Mouse (Mus musculus) Patski (cell line): ENCODE data around the gene Dpf2. TPM values are rescaled to one million over a fixed set of nuclear protein-coding genes. Genes with fewer than 3 reads are reported as not detected.

ENCODE experiments used
- ATAC-seq: fragments of 100-300 bp; one replicate; pipeline ENCODE4 v1.8.0; 2021
- CTCF ChIA-PET: fragments of 350-600 bp; sonication (Branson Sonifier 250); formaldehyde crosslinking; loops from one replicate; lab custom pipeline; 2022; ENCODE audit warnings: inconsistent platforms; lab: Charles Lee
- POLR2A ChIA-PET: fragments of 350-600 bp; sonication (Branson Sonifier 250); formaldehyde crosslinking; loops from one replicate; lab custom pipeline; 2022; ENCODE audit warnings: antibody characterized with exemption, inconsistent platforms; lab: Charles Lee
- DNase-seq: peaks from one replicate; pipeline ENCODE4 v3.0.0-alpha.2; 2011; ENCODE audit warnings: low read depth, low spot score
- H3K27me3 ChIP-seq: fragments of 371-371 bp; one replicate; pipeline ENCODE4 v1.5.1; 2021
- CTCF ChIP-seq: fragments of 100-300 bp; IDR thresholded peaks from one replicate; pipeline ENCODE4 v1.5.1; 2021
- in situ Hi-C: fragments of 300-500 bp; cut with MboI; formaldehyde crosslinking; loops from 3 replicates; pipeline ENCODE4 v1.11.1; 2018; ENCODE audit warnings: low pct_unique_long_range_greater_than_20kb, mixed read lengths
- polyA plus RNA-seq: library from polyadenylated mRNA; unstranded; gene quantifications from one replicate; pipeline ENCODE4 v1.2.3, GENCODE M21; 2021

Gene Dpf2
- polyA plus RNA-seq, 1 experiment from 2014 or later: 94.5 TPM

DNA sequence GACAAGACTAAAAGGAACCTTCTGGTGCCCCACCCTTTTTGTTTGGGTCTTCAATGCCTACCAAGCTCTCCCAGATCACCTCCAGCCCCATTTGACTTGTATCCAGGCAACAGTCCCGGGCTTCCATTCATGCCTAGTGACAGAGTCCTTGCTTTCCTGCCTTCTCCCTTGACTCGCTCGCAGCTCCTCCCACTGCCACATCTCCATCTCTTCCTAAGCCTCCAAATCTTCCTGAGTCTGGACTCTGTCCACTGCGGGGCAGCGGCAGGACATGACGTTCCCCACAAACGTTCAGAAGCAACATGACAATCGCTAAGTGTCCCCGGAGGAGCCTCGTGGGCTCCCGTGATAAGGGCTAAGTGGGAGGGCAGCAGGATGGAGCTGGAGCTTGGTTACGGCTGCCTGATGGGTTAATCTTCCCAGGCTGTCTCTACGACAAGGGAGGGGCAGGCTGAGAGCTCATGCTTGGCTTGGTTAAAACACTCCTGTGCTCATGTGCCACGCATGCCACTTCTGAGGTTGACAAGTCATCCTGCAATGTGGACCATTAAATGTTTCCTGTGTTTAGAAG is 25.1 kb upstream of the Dpf2 start:
- CTCF ChIA-PET: interaction anchor here (1.3 to 1.6 kb wide), 2 partner anchors 13 to 18 kb away, joined by 5 read pairs; partner anchors contain the start of gene Cdc42ep2
- in situ Hi-C loops: no loop called here
- no peak for ATAC-seq
- POLR2A ChIA-PET: no interaction called here
- H3K27me3 ChIP-seq: no peaks in the 10 kb centered on the region
- no peak for DNase-seq
- TF ChIP-seq CTCF: no peak

DNA sequence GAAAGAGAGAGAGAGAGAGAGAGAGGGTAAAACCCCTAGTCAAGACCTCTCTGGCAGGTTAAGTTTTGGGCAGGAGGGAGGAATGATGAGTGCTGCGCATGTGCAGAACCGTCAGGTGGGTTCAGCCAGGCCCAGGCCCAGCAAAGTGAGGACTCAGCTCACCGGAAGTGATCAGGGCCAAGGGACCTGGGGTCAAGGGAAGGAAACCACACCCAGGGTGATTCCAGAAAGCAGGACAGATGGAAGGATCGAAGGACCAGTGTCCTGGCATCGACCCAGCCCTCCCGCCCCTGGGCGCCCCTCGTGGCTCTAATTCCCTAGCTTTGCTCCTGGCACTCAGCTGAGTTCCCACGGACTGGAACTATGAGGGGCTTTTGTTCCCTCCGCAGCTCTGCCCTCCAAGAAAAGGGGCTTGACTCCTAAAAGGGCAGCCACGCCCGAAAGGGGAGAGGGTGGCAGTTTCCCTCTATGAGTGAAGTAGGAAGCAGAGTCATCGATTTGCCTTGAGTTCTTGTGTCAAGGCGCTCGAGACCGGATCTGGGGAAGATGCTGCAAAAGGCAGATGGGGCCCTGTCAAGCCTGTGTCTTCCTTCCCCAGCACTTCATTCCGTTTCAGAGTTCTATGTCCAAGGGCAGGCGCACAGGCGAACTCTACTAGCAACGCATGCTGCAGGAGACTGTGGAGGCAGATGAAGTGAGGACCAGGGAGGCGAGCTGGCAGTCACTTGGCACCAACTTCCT is 24.5 kb upstream of the Dpf2 start:
- POLR2A ChIA-PET: no interaction called here
- in situ Hi-C loops: no loop called here

DNA sequence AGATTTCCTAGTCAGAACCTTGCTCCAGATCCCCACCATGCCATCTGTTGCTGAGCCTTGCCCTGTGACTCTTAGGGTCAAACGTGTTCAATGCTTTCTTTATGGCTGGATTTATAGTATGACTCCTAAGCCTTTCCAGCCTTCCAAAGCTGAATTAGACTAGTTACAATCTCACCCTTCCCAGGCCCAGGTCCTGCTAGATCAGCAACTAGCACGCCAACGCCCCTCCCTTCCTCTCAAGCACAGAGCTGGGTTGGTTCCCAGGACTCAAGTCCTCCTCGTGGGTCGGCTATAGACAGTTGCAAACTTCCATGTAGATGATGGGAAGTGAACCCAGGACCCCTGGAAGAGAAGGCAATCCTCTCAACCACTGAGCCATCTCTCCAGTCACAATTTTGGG is 22.9 kb upstream of the Dpf2 start:
- POLR2A ChIA-PET: interaction anchor here (0.6 kb wide), 1 partner anchor 240 kb away, joined by 3 read pairs; no protein-coding TSS in a partner anchor
- no peak for ATAC-seq
- in situ Hi-C loops: no loop called here

More for the DNA sequence above, 24.5 kb upstream of the Dpf2 start:
- H3K27me3 ChIP-seq: no peaks in the 10 kb centered on the region
- no peak for ATAC-seq
- TF ChIP-seq CTCF: no peak
- DNase-seq: no peak
- CTCF ChIA-PET: interaction anchor here (1.2 to 1.6 kb wide), 3 partner anchors 11 to 19 kb away, joined by 3 to 5 read pairs (median 5); partner anchors contain the start of gene Cdc42ep2

DNA sequence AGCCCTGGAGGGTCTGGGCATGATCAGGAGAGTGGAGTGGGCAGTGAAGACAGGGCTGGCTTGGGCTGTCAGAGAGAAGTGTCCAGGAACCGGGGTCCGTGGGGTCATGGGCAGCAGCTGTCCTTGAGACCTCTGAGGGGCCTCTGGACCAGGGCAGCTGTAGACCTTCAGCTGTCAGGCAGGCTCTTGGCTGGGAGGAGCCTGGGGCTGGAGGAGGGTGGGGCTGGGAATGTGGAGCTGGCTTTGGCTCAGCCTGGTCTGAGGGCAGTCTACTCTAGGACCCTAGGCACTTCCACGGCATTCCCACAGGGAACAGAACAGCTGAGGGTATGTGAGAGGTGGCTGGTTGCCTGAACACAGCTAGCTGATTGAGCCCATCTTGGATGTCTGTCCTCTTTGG is 22.5 kb upstream of the Dpf2 start:
- no peak for TF ChIP-seq CTCF
- in situ Hi-C loops: no loop called here
- DNase-seq (no peak), ATAC-seq (no peak)
- POLR2A ChIA-PET: interaction anchor here (0.6 kb wide), 1 partner anchor 241 kb away, joined by 3 read pairs; no protein-coding TSS in a partner anchor
- H3K27me3 ChIP-seq: no peaks in the 10 kb centered on the region
- CTCF ChIA-PET: interaction anchor here (1.2 to 1.8 kb wide), 2 partner anchors 21 to 148 kb away, joined by 3 to 5 read pairs; no protein-coding TSS in a partner anchor

More for the DNA sequence above, 22.9 kb upstream of the Dpf2 start:
- no peak for DNase-seq
- no peak for TF ChIP-seq CTCF
- H3K27me3 ChIP-seq: no peaks in the 10 kb centered on the region
- CTCF ChIA-PET: interaction anchor here (0.8 kb wide), 1 partner anchor 12 kb away, joined by 3 read pairs; no protein-coding TSS in a partner anchor

DNA sequence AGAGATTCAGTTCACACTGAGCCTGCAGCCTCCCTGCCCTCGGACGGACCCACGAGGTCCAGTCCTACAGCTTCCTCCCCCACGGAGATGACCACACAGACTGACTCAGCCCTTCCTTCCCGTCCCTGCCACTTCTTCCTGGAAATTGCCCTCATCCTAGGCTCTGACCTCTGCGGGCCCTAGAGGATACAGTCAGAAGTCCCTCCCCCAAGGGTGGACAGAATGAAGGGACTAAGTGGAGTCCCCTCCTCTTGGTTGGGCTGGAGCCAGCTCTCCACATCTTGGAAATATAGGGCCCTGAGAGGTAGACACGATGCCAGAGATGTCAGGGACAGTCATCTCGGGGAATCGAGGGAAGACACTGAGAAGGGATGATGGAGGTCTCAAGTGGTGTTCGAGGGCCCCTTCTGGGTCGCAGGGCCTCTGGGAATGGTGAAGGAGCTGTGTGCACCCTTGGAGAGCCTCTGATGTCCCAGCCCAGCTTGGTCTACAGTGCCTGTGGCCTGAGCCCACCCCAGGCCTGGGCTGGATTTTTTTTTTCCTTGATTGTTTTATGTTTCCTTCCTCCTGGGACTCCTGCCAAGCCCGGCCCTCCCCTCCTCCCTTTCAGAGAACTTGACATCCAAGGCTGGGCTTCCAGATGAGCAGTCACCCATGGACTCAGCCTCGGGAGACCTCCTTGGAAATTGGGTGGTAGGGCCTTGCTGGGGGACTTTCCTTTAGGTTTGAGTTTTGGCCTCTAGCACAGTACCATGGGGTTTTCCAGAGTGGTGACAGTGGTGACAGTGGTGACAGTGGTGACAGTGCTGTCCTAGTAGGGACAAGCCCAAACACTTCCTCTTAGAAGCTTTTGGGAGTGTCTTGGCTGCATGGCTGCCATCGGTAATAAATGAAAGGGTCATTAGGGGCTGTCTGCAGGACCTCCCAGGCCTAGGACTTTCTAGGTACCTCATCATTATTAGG is 17.1 kb upstream of the Dpf2 start:
- no peak for DNase-seq
- no peak for TF ChIP-seq CTCF
- CTCF ChIA-PET: interaction anchor here (0.9 to 2.8 kb wide), 3 partner anchors 10 to 26 kb away, joined by 3 to 12 read pairs (median 4); no protein-coding TSS in a partner anchor
- H3K27me3 ChIP-seq: no peaks in the 10 kb centered on the region
- POLR2A ChIA-PET: interaction anchor here (0.7 to 1.1 kb wide), 3 partner anchors 10 to 26 kb away, joined by 3 to 4 read pairs (median 3); partner anchors contain the start of gene Dpf2
- no peak for ATAC-seq
- in situ Hi-C loops: no loop called here

DNA sequence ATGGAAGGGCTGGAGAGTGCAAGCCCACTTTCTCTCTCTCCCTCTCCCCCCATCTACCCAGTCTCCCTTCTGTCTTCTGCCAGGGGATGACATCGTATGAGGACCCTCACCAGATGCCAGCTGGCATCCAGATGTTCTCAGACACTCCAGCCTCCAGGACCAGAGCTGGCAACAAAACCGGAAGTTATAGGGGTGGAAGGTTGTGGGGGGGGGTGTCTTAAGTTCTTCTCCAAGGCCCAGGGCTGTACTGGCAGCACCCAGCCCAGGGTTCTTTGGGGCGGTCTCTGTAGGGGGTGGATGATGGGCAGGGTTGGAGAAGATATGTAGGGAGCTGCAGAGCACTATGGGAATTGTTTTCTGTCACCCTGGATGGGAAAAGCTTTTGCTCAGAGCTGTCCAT is 15.7 kb upstream of the Dpf2 start:
- POLR2A ChIA-PET: interaction anchor here (0.6 kb wide), 3 partner anchors 17 to 1577 kb away, joined by 7 to 8 read pairs (median 7); partner anchors contain the start of gene Syvn1
- no peaks in the 10 kb centered on the region for H3K27me3 ChIP-seq
- in situ Hi-C loops: no loop called here
- TF ChIP-seq CTCF: no peak
- CTCF ChIA-PET: interaction anchor here (2.8 kb wide), 1 partner anchor 27 kb away, joined by 12 read pairs; no protein-coding TSS in a partner anchor
- no peak for DNase-seq
- ATAC-seq: no peak

DNA sequence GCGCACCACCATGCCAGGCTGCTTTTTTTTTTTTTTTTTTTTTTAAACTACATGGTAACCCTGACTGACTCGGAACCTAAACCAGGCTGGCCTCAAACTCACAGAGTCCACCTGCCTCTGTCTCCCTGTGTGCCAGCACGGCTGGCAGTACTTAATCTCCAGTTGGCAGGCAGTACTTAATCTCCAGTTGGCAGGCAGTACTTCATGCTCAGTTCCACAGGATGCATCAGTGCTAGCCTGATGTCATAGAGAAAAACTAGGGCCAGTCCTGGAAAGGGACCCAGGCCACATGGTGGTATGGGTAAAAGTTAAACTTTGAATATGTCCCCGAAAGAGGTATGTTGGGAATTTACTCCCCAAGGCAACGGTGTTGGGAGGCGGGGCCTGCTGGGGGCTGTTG is 15.3 kb upstream of the Dpf2 start:
- DNase-seq: no peak
- TF ChIP-seq CTCF: no peak
- ChIA-PET POLR2A (interaction anchor here (0.6 to 0.7 kb wide), 4 partner anchors 93 to 1577 kb away, joined by 5 to 7 read pairs (median 6); partner anchors contain the start of gene Syvn1), CTCF (interaction anchor here (2.8 kb wide), 1 partner anchor 28 kb away, joined by 12 read pairs; no protein-coding TSS in a partner anchor)
- in situ Hi-C loops: no loop called here
- H3K27me3 ChIP-seq: no peaks in the 10 kb centered on the region
- ATAC-seq: no peak

DNA sequence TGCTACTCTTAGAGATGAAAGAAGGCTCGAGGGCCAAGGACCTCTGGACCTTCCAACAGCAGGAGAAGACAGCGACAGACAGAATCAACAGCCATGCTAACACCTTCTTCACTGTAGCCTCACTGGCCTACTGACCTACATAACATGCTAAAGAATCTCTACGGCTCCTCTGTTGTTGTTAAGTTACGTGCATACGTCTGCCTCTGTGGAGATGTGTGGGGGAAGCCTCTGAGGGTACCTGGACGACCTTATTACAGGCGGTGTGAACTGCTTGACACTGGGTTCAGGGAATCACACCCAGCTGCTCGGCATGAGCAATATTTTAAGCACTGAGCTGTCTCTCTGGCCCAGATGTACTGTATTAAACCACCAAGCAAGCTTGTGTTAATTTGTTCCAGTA is 14.7 kb upstream of the Dpf2 start:
- no peak for DNase-seq
- POLR2A ChIA-PET: interaction anchor here (0.7 kb wide), 2 partner anchors 93 to 128 kb away, joined by 5 read pairs; no protein-coding TSS in a partner anchor

DNA sequence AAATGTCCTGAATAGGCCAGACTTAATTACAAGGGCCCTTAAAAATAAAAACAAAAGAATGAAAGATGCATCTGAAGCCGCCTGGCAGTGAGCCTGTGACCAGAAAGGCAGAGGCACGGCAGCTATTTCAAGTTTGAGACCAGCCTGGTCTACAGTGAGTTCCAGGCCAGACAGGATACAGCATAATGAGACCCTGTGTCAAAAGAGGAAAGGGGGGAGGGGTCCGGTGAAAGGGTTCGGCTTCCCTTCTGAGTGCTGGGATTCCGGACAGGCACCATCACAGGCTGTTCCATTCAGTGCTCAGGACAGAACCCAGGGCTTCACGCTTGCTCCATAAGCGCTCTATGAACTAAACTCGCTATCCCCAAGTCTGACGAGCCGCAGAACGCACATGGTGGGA is 14.2 kb upstream of the Dpf2 start:
- no peak for DNase-seq
- in situ Hi-C loops: no loop called here
- TF ChIP-seq CTCF: no peak
- no peak for ATAC-seq
- ChIA-PET POLR2A (no interaction called here), CTCF (interaction anchor here (5.9 kb wide), 1 partner anchor 29 kb away, joined by 100 read pairs; no protein-coding TSS in a partner anchor)
- H3K27me3 ChIP-seq: no peaks in the 10 kb centered on the region

More for the DNA sequence above, 14.7 kb upstream of the Dpf2 start:
- no peak for ATAC-seq
- H3K27me3 ChIP-seq: no peaks in the 10 kb centered on the region
- CTCF ChIA-PET: no interaction called here
- in situ Hi-C loops: no loop called here
- TF ChIP-seq CTCF: no peak
